Mouse (Mus musculus) liver, adult 2 months (tissue): ENCODE measurements around the gene Spc24. TPM values are rescaled to one million over a fixed set of nuclear protein-coding genes. Genes with fewer than 3 reads are reported as not detected.
A peak's percentile ranks its signal among the peaks of the same experiment; 100 is the strongest.

Experiments
- DNase-seq: peaks from one replicate; pipeline ENCODE4 v3.0.0-alpha.2; 2011; ENCODE audit warnings: low read depth, low spot score; ENCODE audit errors: extremely low read depth
- H3K27ac ChIP-seq: fragments of 200-500 bp; replicated peaks from 2 replicates; pipeline ENCODE4 v1.5.1; 2012; ENCODE audit warnings: low read depth, mild to moderate bottlenecking, control low read depth, inconsistent platforms, low read length; ENCODE audit not compliant: insufficient read depth
- H3K27me3 ChIP-seq: fragments of 200-500 bp; 2 replicates; pipeline ENCODE4 v1.6.1; 2012; ENCODE audit warnings: mild to moderate bottlenecking, moderate library complexity, low read length, inconsistent platforms; ENCODE audit not compliant: control insufficient read depth, insufficient read depth
- H3K36me3 ChIP-seq: fragments of 200-500 bp; 2 replicates; pipeline ENCODE4 v1.6.1; 2012; ENCODE audit warnings: low read length, inconsistent platforms; ENCODE audit not compliant: control insufficient read depth, insufficient read depth
- H3K4me1 ChIP-seq: fragments of 200-500 bp; 2 replicates; pipeline ENCODE4 v1.6.1; 2011; ENCODE audit warnings: low read length; ENCODE audit not compliant: control insufficient read depth, insufficient read depth
- H3K4me3 ChIP-seq: fragments of 200-500 bp; 2 replicates; pipeline ENCODE4 v1.5.1; 2011; ENCODE audit warnings: low read depth, mild to moderate bottlenecking, control low read depth, low read length, moderate library complexity; ENCODE audit not compliant: insufficient read depth
- H3K79me2 ChIP-seq: fragments of 200-500 bp; 2 replicates; pipeline ENCODE4 v1.6.1; 2012; ENCODE audit warnings: inconsistent platforms, mild to moderate bottlenecking, low read length, moderate library complexity; ENCODE audit not compliant: control insufficient read depth, insufficient read depth
- H3K9ac ChIP-seq: fragments of 200-500 bp; 2 replicates; pipeline ENCODE4 v1.6.1; 2012; ENCODE audit warnings: low read depth, mild to moderate bottlenecking, control low read depth, inconsistent platforms, low read length
- CTCF ChIP-seq: fragments of 200-500 bp; IDR thresholded peaks from 2 replicates; pipeline ENCODE4 v1.5.1; 2011; ENCODE audit warnings: low read depth, low read length, control low read depth
- POLR2A ChIP-seq: fragments of 200-500 bp; IDR thresholded peaks from 2 replicates; pipeline ENCODE4 v1.6.1; 2011; ENCODE audit warnings: low read length, control low read depth; ENCODE audit not compliant: insufficient read depth; ENCODE audit errors: extremely low read depth
- WGBS: fragments of 180-500 bp; shearing (Covaris S2); methylation state at CpG from one replicate; pipeline ENCODE4 v1.1.7; 2018; 5-methylcytosine and 5-hydroxymethylcytosine counted together
- polyA plus RNA-seq: library from polyadenylated mRNA; depleted of rRNA; stranded (reverse); fragments of >200 nt; gene quantifications from 2 replicates; pipeline ENCODE4 v1.2.3, GENCODE M21; 2012; rRNA removed
- total RNA-seq: library from RNA; depleted of rRNA; stranded (reverse); fragments of >200 nt; gene quantifications from 2 replicates; pipeline ENCODE4 v1.2.3, GENCODE M21; 2014; rRNA removed

The Spc24 gene
- total and polyA plus RNA-seq, 2 experiments, result 11.6 to 15.3 TPM

- H3K36me3 ChIP-seq, result no peaks in the 10 kb centered on the region
- whole genome bisulfite sequencing, result 66% methylated on average over 4 of the region's 4 CpGs
- TF ChIP-seq POLR2A (no peak), CTCF (no peak)
- H3K27ac ChIP-seq, result no peak overlapping the region
- H3K27me3 ChIP-seq, result no peaks in the 10 kb centered on the region
- DNase-seq, result no peak
- no peak overlapping the region for H3K4me3 ChIP-seq
- H3K4me1 ChIP-seq, result no peaks in the 10 kb centered on the region
- H3K9ac ChIP-seq, result no peak overlapping the region
- no peaks in the 10 kb centered on the region for H3K79me2 ChIP-seq
Observed at GRCm38 (mm10) chr9:21715298-21715697, 44.8 kb downstream of the Spc24 start.

- no peak for TF ChIP-seq CTCF
- TF ChIP-seq POLR2A, result no peak
- no peaks in the 10 kb centered on the region for H3K79me2 ChIP-seq
- peak overlapping the region; percentile 4; the same call in 1 of the 2 replicates for H3K27ac ChIP-seq
- no peak overlapping the region for H3K4me3 ChIP-seq
- H3K4me1 ChIP-seq, result peaks cover 16% of the 10 kb centered on the region
- H3K27me3 ChIP-seq, result no peaks in the 10 kb centered on the region
- WGBS, result 24% methylated on average over 3 of the region's 3 CpGs
- peak; percentile 74 for DNase-seq
- H3K36me3 ChIP-seq, result 0 out of 2 replicates have a peak, but pooled peaks cover under 1% of the 10 kb centered on the region
- H3K9ac ChIP-seq, result no peak overlapping the region
Observed at GRCm38 (mm10) chr9:21709340-21709739, 50.8 kb downstream of the Spc24 start.

GRCm38 (mm10) chr9:21706586-21707265 is 53.4 kb downstream of the Spc24 start:
- 33% methylated on average over 8 of the region's 8 CpGs for WGBS
- no peak overlapping the region; the same call in 1 of the 2 replicates for H3K9ac ChIP-seq
- no peak overlapping the region for H3K4me3 ChIP-seq
- TF ChIP-seq CTCF, result peak; percentile 44; the same call in 1 of the 2 replicates
- TF ChIP-seq POLR2A, result no peak
- peaks cover 4% of the 10 kb centered on the region; the same call in 1 of the 2 replicates for H3K36me3 ChIP-seq
- H3K27ac ChIP-seq, result peak overlapping the region; percentile 77
- no peaks in the 10 kb centered on the region for H3K79me2 ChIP-seq
- peaks cover 16% of the 10 kb centered on the region for H3K4me1 ChIP-seq
- DNase-seq, result peak; percentile 95
- H3K27me3 ChIP-seq, result no peaks in the 10 kb centered on the region

GRCm38 (mm10) chr9:21706085-21706484 is 54.0 kb downstream of the Spc24 start:
- H3K4me1 ChIP-seq, result peaks cover 16% of the 10 kb centered on the region
- H3K36me3 ChIP-seq, result peaks cover 6% of the 10 kb centered on the region; the same call in 1 of the 2 replicates
- H3K27me3 ChIP-seq, result no peaks in the 10 kb centered on the region
- DNase-seq, result peak; percentile 60
- H3K79me2 ChIP-seq, result no peaks in the 10 kb centered on the region
- TF ChIP-seq CTCF (no peak), POLR2A (no peak)
- WGBS, result 28% methylated on average over 4 of the region's 4 CpGs
- peak overlapping the region; percentile 11; the same call in 1 of the 2 replicates for H3K9ac ChIP-seq
- no peak overlapping the region for H3K4me3 ChIP-seq
- H3K27ac ChIP-seq, result peak overlapping the region; percentile 67

Other genes starting within 250 kb of the Spc24 start
- gene AB124611, start 234.1 kb downstream of the Spc24 start, total RNA-seq, result 3.5 and 4.6 TPM in 2 replicates
- 2.2 and 3.4 TPM in 2 replicates for gene AB124611, start 234.1 kb downstream of the Spc24 start, polyA plus RNA-seq
- 5.0 and 8.1 TPM in 2 replicates for gene Carm1, start 213.4 kb downstream of the Spc24 start, total RNA-seq
- 23.4 and 28.5 TPM in 2 replicates for gene Carm1, start 213.4 kb downstream of the Spc24 start, polyA plus RNA-seq
- gene Timm29, start 167.6 kb downstream of the Spc24 start, total RNA-seq, result 13.0 and 18.7 TPM in 2 replicates
- 26.7 TPM in 2 replicates for gene Timm29, start 167.6 kb downstream of the Spc24 start, polyA plus RNA-seq
- 24.6 and 25.9 TPM in 2 replicates for gene Yipf2, start 167.5 kb downstream of the Spc24 start, total RNA-seq
- gene Yipf2, start 167.5 kb downstream of the Spc24 start, polyA plus RNA-seq, result 33.5 and 43.9 TPM in 2 replicates
- 13.1 and 15.8 TPM in 2 replicates for gene Smarca4, start 144.1 kb downstream of the Spc24 start, total RNA-seq
- 15.2 and 15.9 TPM in 2 replicates for gene Smarca4, start 144.1 kb downstream of the Spc24 start, polyA plus RNA-seq
- gene Ldlr, start 36.8 kb downstream of the Spc24 start, total RNA-seq, result 61.4 and 82.8 TPM in 2 replicates
- 105 and 116 TPM in 2 replicates for gene Ldlr, start 36.8 kb downstream of the Spc24 start, polyA plus RNA-seq
- gene Kank2, start 38.4 kb upstream of the Spc24 start, total RNA-seq, result 12.8 and 20.7 TPM in 2 replicates
- 27.2 and 34.5 TPM in 2 replicates for gene Kank2, start 38.4 kb upstream of the Spc24 start, polyA plus RNA-seq
- 13.6 and 22.2 TPM in 2 replicates for gene Angptl8, start 75.2 kb upstream of the Spc24 start, total RNA-seq
- gene Angptl8, start 75.2 kb upstream of the Spc24 start, polyA plus RNA-seq, result 201 and 258 TPM in 2 replicates
- 8.5 and 12.6 TPM in 2 replicates for gene Dock6, start 92.3 kb upstream of the Spc24 start, total RNA-seq
- 23.2 and 33.9 TPM in 2 replicates for gene Dock6, start 92.3 kb upstream of the Spc24 start, polyA plus RNA-seq
- gene Rab3d, start 157.9 kb upstream of the Spc24 start, total RNA-seq, result 5.5 and 5.6 TPM in 2 replicates
- gene Rab3d, start 157.9 kb upstream of the Spc24 start, polyA plus RNA-seq, result 8.0 and 16.6 TPM in 2 replicates
- 7.6 and 7.9 TPM in 2 replicates for gene Ccdc159, start 167.2 kb upstream of the Spc24 start, total RNA-seq
- gene Ccdc159, start 167.2 kb upstream of the Spc24 start, polyA plus RNA-seq, result 6.7 and 11.6 TPM in 2 replicates
- 841 and 970 TPM in 2 replicates for gene Tmem205, start 167.3 kb upstream of the Spc24 start, total RNA-seq
- gene Tmem205, start 167.3 kb upstream of the Spc24 start, polyA plus RNA-seq, result 1,676 and 1,979 TPM in 2 replicates
- 0.67 and 0.74 TPM in 2 replicates for gene Plppr2, start 176.7 kb upstream of the Spc24 start, total RNA-seq
- 9.4 and 14.6 TPM in 2 replicates for gene Plppr2, start 176.7 kb upstream of the Spc24 start, polyA plus RNA-seq
- gene Swsap1, start 195.5 kb upstream of the Spc24 start, total RNA-seq, result 4.1 and 5.3 TPM in 2 replicates
- gene Swsap1, start 195.5 kb upstream of the Spc24 start, polyA plus RNA-seq, result 4.7 and 5.2 TPM in 2 replicates
- gene Epor, start 203.2 kb upstream of the Spc24 start, total RNA-seq, result 0.74 and 1.8 TPM in 2 replicates
- gene Epor, start 203.2 kb upstream of the Spc24 start, polyA plus RNA-seq, result 4.8 and 5.0 TPM in 2 replicates
- 5.0 and 5.9 TPM in 2 replicates for gene Rgl3, start 229.1 kb upstream of the Spc24 start, total RNA-seq
- 41.8 and 44.2 TPM in 2 replicates for gene Rgl3, start 229.1 kb upstream of the Spc24 start, polyA plus RNA-seq
- gene Ccdc151, start 242.3 kb upstream of the Spc24 start, total RNA-seq, result 0.34 and 0.46 TPM in 2 replicates
- 0.59 and 0.76 TPM in 2 replicates for gene Ccdc151, start 242.3 kb upstream of the Spc24 start, polyA plus RNA-seq
- 60.0 and 63.6 TPM in 2 replicates for gene Prkcsh, start 242.5 kb upstream of the Spc24 start, total RNA-seq
- gene Prkcsh, start 242.5 kb upstream of the Spc24 start, polyA plus RNA-seq, result 95.5 and 99.3 TPM in 2 replicates